Mouse (Mus musculus): ENCODE results near the gene Pomt2.

- TF ChIP-seq POLR2A (IDR thresholded peaks at IDR 0.05; ENCODE audit: borderline replicate concordance, insufficient read depth, low read length) (no peak), CTCF (IDR thresholded peaks at IDR 0.05; ENCODE audit: borderline replicate concordance, insufficient read depth, low read depth, low read length) (no peak)
These were observed 9.6 kb upstream of the Pomt2 start for GRCm38 (mm10) chr12:87157361-87157760.

Measured in cerebellum, adult 2 months (tissue).